Mouse (Mus musculus): Measurements from ENCODE around the gene Auts2.

DNA sequence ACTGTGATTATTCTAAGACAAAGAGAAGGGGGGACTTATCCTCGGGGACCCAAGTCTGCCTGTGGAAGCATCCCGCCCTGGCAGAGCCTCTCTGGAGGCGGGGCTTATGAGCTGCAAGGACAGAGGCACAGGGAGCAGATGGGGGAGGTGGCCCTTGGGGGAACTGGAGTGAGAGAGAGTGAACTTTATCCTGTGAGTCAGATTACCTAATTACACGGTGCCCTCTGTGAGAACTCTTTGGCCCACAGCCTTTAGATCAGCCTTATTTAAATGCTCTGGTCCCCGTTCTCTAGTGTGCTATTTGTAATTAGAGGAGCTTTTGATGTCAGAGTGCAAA lies 809.9 kb downstream of the Auts2 start:
- TF ChIP-seq CTCF (conservative IDR thresholded peaks at IDR 0.05; ENCODE audit: insufficient read depth, insufficient read length, low read depth, low read length) (no peak), POLR2A (IDR thresholded peaks at IDR 0.05; ENCODE audit: low read depth, low read length) (no peak)

Measured in kidney, adult 2 months (tissue).